Mouse (Mus musculus) erythroblast, embryonic 14.5 days (primary cell): ENCODE data around the gene St7.

Experiments used
- GATA1 ChIP-seq: IDR thresholded peaks from 2 replicates; pipeline ENCODE4 v1.6.1; 2012; ENCODE audit warnings: low read length, inconsistent platforms, mixed read lengths
- TAL1 ChIP-seq: IDR thresholded peaks from 3 replicates; pipeline ENCODE4 v1.6.1; 2012; ENCODE audit warnings: low read length, inconsistent platforms, mixed read lengths

- TF ChIP-seq GATA1: no peak
- TF ChIP-seq TAL1: no peak
Measured at GRCm38 (mm10) chr6:17681810-17682209, 10.9 kb upstream of the St7 start.
